Mouse (Mus musculus) layer of hippocampus, adult 11-12 months (tissue): Measurements from ENCODE around the gene Spag9.

Experiments
- DNase-seq: peaks from one replicate; pipeline ENCODE4 v3.0.0; 2022; ENCODE audit warnings: low spot score

Spag9 gene

DNA sequence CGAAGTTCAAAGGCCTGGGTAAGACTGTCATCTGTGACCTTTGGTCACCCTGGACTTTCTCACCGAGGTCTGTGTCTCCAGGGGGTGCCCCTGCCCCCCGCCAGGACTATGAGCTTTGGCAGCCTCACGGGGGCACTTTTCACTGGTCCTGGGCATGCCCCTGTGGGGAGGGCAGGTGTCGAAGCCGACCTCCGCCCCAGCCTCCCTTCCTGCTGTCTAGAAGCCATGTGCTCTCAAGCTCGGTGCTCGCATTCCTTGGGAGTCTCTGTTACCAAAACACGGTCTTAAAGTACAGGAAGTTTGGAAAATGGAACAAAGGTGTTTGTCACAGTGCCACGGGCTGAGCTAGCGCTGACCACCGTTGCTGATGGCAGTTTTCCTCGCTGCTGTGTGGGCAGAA, 162.6 kb downstream of the Spag9 start:
- DNase-seq: no peak

DNA sequence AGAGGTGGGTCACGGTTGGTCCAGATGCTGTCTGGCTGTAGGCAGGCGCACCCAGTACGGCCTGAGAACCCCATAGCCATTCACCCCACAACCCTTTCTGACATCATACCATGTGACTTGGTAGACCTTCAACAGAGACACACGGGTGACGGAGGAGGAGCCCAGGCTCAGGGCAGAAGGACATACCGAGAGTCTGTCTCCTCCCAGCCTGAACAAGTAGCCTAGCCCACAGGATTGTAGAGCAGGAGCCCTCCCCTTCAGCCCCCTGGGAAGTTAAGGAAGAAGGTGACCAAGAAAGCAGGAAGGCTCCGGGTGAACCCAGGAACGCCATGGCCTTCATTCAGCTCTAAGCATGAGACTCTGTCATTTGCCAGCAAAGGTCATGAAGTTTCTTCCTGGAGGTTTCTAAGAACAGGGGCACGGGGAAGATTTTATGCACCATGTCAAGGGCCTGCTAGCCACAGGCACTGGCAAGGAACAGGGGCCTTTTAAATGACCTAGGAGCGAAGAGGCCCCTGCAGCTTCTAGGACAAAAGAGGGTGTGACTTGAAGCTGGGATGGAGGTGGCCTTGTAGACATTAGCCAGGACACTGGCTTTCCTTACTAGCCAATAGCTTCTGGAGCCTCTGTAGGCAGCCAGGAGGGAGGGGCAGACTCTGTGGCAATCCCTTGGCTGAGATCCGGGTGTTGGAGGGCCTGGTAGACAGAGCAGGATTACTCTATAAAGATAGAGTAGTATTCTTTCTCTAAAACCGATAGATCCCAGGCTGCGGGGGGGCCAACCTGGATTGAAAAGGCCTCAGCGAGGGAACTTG, 163.4 kb downstream of the Spag9 start:
- peak; percentile 49 for DNase-seq

DNA sequence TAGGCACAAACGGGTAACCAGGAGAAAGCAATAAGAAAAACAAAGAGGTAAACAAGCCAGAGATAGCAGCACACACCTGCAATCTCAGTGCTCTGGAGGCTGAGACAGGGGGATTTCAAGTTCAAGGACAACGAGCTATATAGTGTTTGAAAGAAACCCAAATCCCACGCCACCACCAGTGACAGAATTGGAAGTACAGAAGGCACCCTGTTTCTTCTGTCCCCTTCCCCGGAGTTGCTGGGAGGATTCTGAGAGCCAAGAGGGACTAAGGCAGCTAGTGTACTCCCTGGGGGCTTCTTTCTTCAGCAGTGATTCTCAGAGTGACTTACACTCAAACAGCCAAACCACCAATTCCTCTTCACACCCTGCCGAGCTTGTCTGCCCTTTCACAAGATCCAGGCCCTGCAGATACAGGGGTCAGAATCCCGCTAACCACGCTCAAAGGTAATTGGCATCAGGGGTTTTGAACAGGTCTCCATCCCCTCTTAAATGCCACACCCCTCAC, 164.1 kb downstream of the Spag9 start:
- DNase-seq: no peak

DNA sequence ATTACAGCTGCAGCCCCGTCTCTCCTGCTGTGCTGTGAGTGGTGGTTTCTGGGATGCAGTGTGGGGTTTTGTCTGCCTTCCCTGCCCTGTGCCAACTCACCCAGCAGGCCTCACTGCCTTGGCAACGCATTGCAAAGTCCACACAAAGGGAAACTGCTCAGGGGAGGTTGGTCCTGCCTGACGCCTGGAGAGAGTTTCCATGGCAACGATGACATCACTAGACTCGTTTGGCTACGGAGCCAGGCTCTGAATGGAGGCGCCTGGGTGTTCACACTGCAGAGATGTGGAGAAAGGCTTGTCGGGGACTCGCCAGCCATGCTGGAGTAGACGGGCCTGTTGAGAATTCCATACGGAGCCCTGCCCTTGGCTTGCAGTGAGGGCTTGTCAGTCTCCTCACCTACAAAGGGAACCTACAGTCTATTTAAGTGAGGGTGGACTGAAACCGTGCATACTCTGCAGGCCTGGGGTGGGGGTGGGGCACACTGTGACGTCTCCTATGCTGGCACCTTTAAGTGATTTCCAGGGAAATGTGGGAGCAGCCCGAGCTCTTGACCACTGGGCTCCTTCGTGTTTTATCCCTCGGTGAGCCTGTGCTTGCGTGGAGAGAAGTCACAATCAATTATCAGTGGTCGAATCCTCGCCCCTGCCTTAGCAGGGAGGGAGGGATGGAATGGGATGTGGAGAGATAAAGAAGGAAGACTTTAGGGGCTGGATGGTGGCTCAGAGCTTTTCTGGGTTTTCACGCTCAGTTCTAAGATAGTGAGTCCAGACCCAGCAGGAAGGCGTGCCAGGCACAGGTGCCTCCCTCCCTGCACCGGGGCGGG, 164.8 kb downstream of the Spag9 start:
- peak; percentile 97 for DNase-seq

DNA sequence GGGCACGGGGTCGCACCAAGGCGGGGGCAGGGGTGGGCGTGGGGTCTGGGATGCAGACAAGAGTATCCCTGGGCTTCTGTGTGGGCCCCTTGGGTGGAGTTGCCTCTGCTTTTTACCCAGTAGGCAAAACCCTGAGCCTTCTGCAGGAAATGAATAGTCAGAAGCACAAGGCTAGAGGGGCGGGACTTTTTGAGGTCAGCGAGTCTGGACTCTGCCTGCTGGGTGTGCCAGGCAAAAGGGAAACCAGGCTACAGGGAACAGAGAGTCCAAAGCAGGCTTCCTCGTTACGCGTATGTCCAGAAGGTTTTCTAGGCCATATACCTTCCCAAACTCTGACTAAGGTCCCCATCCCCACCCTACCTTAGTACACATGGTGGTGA, 165.4 kb downstream of the Spag9 start:
- peak; percentile 49 for DNase-seq

DNA sequence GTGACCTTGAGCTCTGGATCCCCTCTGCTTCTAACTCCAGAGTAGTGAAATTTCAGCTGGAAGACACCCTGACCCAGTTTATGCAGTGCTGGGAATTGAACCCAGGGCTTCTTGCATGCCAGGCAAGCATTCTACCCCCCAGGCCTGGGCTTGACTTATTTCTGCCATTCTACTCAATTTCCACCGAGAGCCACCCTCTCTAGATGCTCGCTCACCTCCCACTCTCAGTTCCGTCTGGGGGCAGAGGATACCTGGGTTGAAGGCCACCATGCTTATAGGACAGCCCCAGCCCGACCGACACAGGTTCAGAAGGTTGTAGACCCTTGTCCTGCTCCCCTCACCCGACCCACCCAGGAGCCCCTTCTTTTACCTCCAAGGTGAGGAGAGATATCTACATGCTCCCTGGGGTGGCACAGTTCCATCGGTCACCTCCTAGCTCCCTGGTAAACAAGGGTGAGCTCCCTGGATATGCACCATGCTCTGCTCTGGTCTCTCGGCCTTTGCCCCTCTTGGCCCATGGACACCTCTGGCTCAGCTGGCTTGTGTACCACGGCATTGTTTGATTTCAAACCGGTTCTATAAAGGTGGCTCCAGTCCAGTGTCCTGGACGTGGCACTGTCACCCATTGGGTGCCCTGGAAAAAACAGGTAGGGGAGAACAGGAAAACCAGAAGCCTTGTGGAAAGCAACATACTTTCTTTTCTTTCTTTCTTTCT, 166.1 kb downstream of the Spag9 start:
- DNase-seq: no peak

DNA sequence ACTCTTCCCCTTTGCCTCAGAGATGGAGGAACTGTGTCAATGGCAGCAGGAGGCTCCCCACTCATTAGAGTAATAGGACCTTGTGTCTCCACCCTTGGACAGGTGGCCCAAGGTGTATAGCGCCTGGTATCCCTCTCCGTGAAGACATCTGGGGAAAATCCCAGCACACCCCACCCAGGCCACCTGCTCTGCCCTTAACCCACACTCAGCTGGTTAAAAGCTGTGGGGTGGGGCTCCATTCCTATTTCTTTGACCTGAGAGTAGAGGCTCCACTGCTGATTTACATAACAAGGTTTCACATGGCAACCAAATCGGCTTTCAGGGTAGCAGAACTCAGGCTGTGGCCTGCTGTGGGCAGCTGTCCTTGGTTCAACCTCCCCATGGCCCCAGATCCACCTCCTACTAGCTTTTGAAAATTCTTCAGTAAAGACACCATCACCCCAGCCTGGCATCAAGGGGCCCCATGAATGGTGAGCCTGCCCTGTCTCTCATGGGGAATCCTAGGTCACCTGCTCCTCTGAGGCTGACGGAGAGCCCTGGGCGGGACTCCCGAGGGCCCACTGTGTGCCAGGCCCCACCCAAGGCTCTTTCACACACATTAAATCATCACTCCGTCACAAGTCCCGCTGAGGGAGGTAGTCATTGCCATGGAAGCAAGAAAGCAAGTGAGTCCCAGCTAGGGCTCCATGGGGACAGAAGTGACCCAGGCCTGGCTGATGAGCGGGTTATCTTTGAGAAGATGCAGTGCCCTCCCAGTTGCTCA, 167.3 kb downstream of the Spag9 start:
- no peak for DNase-seq

DNA sequence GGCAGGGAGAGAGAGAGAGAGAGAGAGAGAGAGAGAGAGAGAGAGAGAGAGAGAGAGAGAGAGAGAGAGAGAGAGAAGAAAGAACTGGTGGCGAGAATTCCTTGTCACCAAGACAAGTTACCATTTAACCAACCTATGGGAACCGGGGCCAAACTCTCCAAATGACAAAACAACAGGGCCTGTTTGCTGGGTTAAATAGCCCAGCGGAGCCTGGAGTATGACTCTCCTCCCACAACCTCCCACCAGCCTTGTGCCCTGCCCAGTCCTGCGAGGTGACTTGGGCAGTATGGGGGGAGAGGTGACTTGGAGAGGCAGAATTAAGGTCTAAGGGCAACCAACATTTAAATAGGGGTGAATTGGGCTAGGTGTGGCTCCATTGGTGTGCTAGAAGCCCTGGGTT, 169.9 kb downstream of the Spag9 start:
- DNase-seq: no peak

DNA sequence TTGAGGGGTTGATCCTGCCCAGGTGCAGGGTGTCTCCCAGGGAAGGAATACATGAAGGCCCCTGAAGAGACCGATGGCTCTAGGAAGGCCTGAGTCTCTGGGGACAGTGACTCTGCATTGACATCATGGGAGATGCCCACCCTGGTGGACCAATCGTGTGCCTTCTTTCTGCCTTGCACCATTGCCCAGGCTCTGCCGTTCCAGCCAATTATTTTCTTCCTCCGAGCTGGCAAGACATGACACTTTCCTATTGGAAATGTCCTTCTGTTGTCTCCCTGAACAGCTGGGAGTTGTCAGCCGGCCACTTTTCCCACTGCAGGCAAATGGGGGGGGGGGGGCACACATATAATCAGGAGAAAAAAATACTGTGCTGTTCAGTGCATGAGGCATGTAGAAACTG, 172.3 kb downstream of the Spag9 start:
- DNase-seq: no peak

DNA sequence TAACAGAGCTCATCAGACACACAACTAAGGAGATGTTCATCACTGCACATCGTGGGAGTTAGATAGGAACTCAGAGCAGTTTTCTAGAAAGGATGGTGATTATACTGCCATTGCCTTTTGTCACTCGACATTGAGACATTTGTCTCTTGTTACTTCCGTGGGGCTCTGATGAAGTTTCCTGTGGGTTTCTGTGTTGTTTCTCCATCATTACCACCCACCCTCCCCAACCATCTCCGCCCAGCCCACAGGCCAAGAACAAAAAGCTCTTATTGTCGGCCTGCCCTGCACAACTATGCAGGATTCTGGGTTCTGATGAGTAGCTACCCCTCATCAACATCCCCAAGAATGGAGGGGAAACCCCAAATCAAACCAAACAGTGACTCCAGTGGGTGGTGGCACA, 173.7 kb downstream of the Spag9 start:
- no peak for DNase-seq

DNA sequence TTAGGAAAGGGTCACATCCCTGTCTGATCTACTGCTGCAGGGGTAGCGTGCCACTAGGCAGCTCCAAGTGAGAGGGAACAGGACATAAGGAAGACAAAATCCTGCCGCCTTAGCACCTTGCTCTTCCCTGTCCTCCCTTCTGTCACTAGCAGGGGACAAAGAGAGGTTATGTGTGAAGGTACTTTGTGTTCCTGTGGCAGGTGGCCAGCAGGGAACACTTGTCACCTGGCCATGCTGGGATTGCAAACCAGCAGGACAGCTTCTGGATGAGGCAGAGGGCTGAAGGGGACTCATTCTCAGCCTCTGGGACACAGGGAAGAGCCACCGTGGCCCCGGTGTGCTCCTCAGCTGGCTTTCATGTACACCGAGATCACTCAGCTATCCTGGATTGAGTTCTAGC, 175.8 kb downstream of the Spag9 start:
- DNase-seq: no peak

DNA sequence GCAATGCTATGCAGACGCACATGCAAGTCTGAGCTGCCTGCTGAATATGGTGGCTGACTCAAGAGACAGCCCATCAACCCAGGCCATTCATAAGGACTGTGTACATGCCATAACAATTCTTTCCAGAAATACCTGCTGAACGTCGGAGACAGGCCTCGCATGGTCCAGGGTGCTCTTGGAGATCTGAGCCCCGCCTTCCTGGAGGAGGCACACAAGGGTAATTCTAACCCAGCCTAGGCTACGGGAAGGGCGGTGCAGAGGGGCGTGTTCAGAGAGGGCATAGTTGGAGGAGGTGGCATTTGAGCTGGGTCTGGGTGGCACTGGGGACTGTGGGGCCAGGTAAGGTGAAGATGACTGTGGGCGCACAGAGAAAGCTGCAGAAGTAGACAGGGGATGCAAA, 176.3 kb downstream of the Spag9 start:
- no peak for DNase-seq

DNA sequence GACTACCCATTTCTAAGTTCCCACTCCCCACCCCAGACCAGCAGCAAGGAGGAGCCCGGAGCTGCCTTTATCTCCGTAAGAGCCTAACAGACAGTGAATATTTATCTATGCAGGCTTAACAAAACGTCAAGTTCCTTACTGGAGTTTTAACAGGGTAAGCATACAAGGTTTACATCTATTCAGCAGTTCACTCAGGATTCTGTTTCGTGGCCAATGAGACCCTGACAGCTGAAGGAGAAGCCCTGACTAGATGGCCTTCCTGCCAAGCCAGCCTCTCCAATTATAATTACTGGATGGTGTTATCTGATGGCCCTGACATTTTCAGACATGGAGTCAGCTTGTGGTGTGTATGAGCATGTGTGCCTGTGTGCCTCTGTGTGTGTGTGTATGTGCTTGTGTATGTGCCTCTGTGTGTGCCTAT, 177.8 kb downstream of the Spag9 start:
- DNase-seq: no peak

DNA sequence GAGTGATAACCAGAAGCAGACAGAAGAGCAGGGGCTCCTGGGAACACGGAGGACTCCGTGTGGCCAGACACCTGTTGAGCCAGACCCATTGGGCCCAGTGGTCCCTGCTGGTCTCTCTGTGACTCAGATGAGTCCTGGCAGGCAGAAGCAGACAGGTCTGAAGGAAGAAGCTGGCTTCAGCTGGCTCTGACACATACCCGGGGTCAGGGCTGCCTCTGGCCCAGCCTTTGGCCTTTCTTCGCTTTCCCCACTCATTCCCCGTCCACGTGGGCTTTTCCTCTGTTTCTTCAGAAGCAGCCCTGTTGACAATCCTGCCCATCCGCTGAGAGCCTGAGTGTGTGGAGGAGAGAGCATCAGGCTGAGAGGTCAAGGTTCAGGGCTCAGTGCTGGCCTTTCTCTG, 179.4 kb downstream of the Spag9 start:
- DNase-seq: no peak
